Mouse (Mus musculus): ENCODE measurements around the gene Hectd4.

Gene Hectd4

GRCm38 (mm10) chr5:121366449-121367225, 146.6 kb downstream of the Hectd4 start:
- DNase-seq = no peak

DNA sequence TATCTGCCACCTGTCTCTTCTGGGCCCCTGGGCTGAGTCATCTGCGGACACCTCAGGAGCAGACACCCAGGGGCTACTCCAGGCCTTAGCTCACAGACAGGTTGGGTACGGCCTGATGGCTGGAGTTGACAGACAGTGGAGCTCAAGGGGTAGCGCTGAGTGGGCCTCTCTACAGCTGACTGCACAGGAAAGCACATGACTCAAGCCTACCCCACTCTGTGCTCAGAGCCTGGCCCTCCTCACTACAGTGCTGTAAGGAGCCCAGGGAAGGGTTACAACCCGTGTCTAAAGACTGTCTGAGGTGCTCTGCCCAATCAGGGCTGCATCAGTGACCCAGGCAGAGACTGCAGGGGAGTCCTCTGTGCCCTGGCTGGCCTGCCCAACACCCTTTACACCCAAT, 147.2 kb downstream of the Hectd4 start:
- no peak for DNase-seq

- DNase-seq = no peak
These were observed 151.7 kb downstream of the Hectd4 start for GRCm38 (mm10) chr5:121371712-121372111.

GRCm38 (mm10) chr5:121374790-121375189, 154.8 kb downstream of the Hectd4 start:
- no peak for DNase-seq

- peak; percentile 79 for DNase-seq
These were observed 157.0 kb downstream of the Hectd4 start for GRCm38 (mm10) chr5:121376972-121377371.

GRCm38 (mm10) chr5:121378678-121379256, 158.7 kb downstream of the Hectd4 start:
- no peak for DNase-seq

- DNase-seq = peak; percentile 41
These were observed 160.7 kb downstream of the Hectd4 start for GRCm38 (mm10) chr5:121380692-121381091.

- DNase-seq = no peak
These were observed 164.1 kb downstream of the Hectd4 start for GRCm38 (mm10) chr5:121383857-121384756.

DNA sequence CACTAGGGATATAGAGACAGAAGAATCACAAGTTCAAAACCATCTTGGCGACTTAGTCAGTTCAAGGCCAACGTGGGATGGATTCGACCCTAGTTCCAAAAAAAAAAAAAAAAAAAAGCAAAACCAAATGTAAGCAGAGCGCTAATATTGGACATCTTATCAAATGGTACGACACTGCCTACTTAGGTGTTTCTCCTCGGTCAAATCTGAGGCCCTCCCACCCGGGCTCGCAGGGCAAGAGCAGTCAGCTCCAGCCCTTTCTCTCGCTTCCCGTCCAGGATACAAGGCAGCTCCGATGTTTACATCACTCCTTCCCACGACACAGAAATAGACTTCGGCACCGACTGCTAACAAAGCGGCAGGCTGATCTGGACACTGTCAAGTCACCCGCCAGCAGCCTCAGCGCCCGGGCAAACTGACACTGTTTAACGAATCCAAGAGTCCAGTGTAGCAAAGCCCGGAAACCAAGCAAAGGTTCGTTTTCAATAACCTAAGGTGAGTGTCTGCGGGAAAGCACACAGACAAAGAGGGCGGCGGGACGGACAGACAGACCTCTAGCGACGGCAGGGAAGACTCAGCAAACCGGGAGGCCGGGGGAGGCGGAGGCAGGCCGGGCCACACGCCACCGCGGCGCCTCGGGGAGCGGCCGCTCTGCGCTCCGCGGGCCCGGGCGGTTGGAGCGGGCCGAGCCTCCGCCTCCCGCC, 164.9 kb downstream of the Hectd4 start:
- no peak for DNase-seq

GRCm38 (mm10) chr5:121385461-121386119, 165.6 kb downstream of the Hectd4 start, which contains the start of gene Trafd1:
Gene Trafd1 (minus strand): TSS chr5:121385632.
- peak; percentile 91 for DNase-seq

DNA sequence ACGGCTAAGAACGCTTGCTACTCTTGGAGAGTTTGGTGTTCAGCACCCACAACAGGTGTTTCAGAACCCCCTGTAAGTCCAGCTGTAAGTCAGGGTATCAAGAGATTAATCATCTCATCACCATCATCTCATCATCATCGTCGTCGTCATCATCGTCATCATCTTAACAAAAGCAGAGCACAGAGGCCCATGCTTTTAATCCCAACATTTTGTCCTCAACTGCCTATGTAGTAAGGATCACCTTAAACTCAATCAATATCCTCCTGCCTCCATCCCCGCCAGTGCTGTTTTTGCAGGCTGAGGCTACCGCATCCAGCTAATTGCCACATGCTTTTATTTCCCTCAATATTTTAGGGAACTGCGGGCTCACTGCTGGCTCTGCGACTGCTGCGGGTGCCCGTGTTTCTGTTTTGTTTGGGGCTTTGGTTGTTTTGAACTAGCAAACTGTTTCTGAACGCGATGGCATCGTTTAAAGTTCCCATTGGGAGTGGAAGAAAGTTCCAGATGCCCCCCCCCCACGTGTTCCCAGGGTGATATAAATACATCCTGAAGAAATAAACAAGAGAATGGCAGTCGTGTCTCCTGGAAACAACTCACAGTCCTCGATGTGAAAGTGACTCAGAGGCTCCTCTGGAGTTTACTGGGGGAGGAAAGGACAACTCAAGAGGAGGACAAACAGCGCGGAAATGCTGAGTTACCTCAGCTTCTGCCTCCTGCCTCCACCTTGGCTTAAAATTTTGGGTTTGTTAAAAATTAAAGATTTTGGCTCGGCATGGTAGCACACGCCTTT, 166.3 kb downstream of the Hectd4 start:
- DNase-seq = no peak

DNA sequence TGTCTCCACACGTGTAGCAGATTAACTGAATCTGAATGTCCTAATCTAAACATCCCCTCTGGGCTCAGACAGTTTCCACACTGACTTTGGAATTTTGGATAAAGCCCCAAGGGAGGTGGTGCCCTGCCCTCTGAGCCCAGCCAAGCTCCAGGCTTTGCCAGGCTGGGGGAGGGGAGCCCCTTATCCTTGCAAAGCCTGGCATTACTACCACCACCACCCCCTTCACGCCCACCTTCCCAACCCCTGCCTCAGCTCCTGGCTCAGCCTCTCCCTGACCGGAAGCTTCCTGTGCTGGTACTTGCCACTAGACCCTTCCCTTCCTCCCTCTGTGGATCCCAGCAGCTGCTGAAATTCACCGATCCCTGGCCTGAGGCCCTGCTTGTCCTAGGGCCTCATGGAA, 167.1 kb downstream of the Hectd4 start:
- no peak for DNase-seq

DNA sequence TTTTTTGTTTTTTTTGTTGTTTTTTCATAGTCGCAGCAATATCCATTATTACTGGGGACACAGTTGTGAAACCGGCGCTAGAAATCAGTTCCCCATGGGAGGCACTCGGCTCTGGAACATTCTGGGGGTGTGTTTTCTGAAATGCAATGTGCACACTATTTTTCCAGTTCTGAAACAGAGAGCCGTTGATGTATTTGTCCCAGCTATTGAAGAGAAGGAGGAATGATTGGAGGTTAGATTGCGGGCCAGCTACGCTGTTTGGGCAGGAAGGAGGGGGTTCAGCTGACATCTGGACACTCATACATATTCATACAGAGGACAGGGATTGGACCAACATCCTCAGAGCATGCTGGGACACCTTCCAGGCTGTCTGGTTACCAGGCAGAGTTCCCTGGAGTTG, 169.1 kb downstream of the Hectd4 start:
- no peak for DNase-seq

- no peak for DNase-seq
These were observed 169.7 kb downstream of the Hectd4 start for GRCm38 (mm10) chr5:121389691-121390090.

- DNase-seq = peak; percentile 38
These were observed 172.8 kb downstream of the Hectd4 start for GRCm38 (mm10) chr5:121392667-121393380.

GRCm38 (mm10) chr5:121393402-121393801, 173.4 kb downstream of the Hectd4 start:
- DNase-seq = no peak

DNA sequence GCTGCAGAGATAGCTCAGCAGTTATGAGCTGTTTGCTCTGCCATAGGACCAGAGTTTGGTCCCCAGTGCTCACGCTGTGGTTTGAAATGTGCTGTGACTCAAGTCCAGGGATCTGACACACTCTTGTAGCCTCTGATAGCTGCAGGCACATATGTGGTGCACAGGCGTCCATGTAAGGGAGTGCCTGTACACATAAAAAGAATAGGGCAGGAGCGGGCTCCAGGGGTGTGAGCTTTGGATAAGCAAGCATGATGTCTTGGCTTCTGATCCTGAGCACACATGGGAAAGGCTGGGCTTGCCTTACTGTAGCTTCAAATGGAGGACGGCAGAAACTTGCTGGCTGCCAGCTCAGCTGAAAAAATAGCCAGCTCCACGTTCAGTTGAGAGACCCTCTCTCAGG, 175.6 kb downstream of the Hectd4 start:
- no peak for DNase-seq

DNA sequence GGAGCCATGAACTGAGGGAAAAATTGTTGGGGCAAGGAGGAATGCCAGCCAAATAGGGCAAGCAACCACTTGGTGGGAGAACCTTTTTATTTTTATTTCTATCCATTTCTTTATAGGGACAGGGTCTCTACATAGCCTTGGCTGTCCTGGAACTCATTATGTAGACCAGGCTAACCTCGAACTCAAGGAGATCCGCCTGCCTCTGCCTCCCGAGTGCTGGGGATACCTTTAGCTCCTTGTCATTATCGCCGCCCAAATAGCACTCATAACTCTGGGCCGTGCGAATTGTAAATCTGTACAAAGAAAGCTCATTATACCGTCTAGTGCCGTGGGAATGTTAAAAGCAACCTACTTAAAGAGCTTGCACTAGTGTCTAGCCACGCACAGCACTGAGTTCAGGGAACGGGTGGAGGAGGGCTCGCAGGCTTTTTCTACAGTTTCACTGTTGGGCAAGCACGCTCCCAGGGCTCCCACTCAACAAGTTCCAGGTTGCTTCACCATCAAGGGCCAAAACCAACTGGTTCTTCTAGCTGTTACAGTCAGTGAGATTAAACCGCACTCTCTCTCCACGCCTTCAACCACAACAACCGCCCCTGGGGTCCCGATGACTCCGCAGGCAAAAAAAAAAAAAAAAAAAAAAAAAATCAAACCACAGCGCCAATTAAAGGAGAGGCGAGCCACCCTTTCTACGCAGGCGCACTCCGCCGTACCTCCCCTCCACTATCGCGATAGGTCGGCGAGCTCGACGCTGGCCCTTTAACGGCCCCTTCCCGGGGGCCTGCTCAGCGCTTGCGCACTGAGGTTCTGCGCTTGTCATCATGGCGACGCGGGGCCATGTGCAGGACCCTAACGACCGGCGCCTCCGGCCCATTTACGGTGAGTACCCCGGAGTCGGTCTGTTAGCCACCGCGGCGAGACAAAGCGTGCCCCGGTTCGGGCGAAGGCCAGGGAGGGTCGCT, 177.4 kb downstream of the Hectd4 start, which contains the start of gene Naa25:
Naa25 (plus strand) TSS at position 750 of the 959 bp plus-strand sequence.
- DNase-seq = peak; percentile 98
